Mouse (Mus musculus): Measurements from ENCODE around the gene Fbxl18.
"Not testable (repeated sequence)": the region's sequence is repeated elsewhere in the genome, so short reads cannot be mapped to it uniquely, and the experiment has no call there.

Fbxl18 gene

DNA sequence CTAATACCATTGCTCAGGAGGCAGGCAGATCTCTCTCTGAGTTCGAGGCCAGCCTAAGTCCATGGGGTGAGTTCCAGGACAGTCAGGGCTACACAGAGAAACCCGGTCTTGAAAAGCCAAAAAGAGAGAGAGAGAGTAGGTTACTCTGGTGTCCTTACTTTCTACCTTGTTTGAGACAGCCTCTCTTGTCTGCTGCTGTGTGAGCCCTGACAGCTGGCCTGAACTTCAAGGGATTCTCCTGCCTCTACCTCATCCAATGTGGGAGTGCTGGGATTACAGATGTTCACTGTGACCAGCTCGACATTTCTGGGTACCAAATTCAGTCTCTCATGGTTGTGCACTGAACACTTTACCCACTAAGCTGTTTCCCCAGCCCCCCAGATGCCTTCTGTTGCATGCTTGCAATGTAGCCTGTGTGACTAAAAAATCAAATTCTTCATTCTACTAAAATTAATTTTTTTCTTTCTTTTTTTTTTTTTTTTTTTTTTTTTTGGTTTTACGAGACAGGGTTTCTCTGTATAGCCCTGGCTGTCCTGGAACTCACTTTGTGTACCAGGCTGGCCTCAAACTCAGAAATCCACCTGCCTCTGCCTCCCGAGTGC is 4.8 kb upstream of the Fbxl18 start:
- DNase-seq (ENCODE audit: low read depth), result no peak

DNA sequence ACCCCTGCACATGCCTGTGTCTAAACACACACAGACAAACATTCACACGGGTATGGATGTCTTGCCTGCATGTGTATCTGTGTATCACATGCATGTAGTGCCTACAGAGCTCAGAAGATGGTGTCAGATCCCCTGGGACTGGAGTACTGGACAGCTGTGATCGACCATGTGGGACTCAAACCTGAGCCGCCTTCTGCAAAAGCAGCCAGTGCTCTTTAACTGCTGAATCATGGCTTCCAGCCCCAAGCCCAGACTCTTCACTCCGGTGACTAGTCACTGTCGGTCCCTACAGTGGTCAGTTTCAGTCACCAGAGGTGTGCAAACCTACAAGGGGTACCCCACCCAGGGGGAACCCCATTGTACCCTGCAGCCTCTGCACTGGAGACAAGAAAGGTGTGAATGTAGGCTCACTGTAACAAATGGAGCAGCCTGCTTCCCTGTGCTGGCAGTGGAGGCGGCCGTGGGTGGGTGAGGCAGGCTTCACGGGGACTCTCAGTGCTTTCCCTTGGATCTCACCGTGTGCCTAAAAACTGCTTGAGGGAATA is 3.9 kb upstream of the Fbxl18 start:
- peak; percentile 37 for DNase-seq (ENCODE audit: low read depth)

DNA sequence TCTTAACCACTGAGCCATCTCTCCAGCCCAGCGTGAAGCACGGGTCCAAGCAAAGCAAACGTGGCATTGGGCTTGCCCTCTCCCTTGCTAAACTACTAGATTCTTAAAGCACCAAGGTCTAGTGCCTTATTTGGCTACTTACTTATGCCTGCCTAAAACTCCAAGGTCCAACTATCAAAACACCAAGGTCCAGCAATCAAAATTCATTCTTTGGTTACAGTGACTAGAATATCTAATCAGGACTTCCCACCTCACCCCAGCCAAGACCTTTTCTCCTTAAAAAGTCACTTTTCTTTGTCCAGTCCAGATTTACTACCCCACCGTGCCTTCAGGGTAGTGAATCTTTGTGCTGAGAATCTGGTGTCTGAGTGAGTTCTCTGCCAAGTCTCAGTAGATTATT is 3.1 kb upstream of the Fbxl18 start:
- no peak for DNase-seq (ENCODE audit: low read depth)

DNA sequence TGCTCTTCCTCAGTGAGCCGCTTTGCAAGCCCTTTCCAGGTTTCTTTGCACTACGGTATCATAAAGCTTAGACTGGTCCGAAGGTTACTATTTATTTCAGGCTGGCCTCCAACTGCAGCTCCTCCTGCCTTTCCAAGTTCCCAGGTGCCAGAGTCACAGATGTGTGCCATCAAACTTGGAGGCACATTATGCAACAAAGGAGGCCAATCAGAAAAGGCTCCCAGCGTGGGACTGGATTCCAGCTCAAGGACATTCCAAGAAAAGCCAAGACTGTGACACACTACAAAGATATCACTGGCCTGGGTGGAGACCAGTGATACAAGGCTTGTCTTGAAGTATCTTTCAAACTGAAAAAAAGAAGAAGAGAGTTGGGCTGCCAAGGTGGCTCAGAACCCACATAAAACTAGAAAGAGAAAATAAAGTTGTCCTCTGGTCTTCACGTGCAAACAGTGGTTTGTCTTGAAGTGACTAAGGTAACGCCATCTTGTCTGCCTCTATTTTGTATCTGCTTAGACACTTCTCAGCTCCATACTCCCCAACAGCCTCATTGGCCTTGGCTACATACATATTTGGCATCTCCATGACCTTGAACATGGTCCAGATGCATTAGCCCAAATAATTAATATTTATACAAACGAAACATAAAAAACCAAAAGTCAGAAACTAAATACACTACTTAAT is 2.5 kb upstream of the Fbxl18 start:
- DNase-seq (ENCODE audit: low read depth), result no peak

DNA sequence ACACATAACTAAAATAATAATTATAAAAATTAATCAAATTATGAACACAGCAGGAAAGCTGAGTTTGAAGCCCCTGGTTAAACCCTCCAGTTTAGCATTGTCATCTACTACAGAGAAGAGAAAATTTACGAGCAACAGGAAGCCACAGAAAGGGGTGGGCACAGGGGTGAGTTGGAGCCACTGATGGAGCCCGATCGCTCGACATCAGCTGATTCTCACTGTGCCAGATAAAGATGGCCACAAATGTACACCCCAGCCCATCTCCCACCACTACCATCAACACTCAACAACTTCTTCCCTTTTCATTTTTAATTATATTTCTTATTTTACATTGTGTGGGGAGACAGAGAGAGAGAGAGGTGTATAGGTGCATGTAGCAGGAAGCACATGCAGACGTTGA is 1.5 kb upstream of the Fbxl18 start:
- peak; percentile 59 for DNase-seq (ENCODE audit: low read depth)

DNA sequence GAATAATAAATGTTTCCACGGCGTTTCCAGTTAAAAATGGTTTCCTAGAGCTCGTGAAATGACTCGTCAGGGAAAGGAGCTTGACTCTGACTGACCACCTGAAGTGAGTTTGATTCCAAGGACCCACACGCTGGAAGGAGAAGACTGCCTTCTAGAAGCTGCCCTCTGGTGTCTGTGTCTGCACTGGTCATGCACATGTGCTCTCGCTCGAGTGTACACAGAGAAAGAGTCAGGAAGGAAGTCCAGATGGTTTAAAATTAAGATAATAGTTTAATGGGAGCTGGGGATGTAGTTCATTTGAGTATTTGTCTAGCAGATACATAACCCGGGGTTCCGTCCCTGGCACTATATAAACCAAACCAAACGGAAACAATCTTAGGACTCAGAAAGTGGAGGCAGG is 971 bp upstream of the Fbxl18 start:
- no peak for DNase-seq (ENCODE audit: low read depth)

DNA sequence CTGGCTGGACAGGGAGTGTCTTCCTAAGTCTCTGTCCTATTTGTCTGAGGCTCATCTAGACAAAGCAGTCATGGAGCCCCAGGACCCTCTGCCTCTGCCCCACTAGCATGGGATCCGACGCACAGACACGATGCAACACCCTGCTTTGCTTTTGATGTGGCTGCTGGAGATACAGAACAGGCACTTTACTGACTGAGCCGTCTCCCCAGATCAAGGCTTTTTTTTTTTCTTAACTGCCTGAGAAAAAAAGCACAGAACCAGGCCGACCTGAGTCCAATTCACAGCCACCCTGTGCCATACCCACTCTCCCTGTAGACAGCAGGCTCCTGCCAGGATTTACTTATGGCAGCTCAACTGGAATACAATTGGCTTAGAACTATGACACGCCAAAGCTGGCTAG is 3.8 kb downstream of the Fbxl18 start:
- DNase-seq (ENCODE audit: low read depth), result peak; percentile 77

DNA sequence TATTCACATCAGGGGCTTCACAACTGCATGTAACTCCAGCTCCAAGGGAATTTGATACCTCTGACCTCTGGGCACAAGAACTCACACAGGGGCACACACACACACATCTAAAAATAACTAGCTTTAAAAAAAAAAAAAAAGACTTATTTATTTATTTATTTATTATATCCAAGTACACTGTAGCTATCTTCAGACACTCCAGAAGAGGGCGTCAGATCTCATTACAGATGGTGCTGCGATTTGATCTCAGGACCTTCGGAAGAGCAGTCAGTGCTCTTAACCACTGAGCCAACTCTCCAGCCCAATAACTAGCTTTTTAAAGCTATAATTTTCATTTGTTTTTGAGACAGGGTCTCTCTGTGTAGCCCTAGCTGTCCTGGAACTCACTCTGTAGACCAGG is 7.7 kb downstream of the Fbxl18 start:
- DNase-seq (ENCODE audit: low read depth), result not testable (repeated sequence)

DNA sequence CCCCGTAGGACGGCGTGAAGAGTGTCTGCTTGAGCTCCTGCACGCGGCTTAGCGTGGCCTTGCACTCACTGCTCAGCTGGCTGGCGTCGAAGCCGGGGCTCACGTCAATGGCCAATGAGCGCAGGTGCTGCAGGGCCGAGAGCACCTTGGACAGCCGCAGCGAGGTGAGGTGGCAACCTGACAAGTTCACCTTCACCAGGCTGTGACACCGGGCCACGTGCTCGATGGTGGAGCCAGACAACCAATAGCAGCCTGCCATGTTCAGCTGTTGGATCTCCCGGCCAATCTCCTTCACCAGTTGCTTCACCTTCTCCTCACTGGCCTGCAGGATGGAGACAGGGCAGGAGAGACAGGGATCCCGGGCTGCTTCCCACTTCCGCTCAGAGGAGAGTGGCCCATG is 8.5 kb downstream of the Fbxl18 start:
- DNase-seq (ENCODE audit: low read depth), result no peak

DNA sequence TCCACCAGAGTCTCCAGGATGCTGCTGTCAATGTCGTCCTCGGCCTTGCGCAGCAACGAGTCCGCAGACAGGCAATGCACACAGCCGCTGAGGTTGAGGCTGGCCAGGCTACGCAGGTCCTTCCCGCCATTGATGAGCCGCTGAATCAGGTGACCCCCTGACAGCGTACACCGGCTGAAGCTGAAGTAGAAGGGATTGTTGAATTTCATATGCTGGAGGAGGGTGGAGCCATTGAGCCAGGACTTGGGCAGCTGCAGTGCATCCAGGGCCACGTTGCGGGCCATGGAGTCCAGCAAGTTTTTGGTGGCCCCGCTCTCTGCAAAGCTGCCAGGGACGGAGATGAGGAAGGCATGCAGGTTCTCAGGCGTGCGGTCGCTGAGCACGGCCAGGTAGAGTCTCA is 9.0 kb downstream of the Fbxl18 start:
- DNase-seq (ENCODE audit: low read depth), result no peak

DNA sequence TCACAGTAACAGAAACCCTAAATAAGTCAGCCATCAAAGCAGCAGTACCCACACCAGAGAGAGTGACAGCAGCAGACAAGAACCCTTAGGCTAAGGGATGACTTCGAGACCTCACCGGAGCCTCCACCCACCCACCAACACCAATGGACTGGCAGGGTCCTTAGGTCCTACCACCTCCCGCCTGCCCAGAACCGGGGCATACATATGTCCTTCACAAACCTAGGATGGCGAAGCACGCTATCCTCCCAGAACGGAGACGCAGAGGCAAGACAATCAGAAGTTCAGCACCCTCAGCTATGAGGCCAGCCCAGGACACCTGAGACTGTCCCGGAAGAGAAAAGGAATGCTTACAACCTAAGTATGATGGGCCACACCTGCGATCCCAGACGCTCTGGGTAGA is 12.8 kb downstream of the Fbxl18 start:
- no peak for DNase-seq (ENCODE audit: low read depth)

DNA sequence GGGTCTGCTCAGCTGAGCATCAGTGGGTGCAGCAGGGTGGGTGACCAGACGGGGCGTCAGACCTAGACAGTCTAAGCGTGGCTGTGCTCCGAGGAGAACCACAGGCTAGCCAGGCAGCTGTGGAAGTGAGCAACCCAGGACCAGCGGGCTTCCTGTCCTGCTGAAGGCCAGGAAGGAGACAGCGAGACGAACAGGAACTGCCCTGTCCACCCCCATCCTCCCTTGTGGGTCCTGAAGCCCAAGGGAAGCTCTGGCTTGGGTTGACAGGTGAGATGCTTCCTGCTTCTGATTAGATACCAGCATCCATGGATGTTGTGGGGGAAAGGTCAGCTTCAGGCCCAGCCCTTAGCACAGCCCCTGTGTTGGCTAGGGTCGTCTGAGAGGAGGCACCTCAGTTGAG is 13.3 kb downstream of the Fbxl18 start:
- DNase-seq (ENCODE audit: low read depth), result no peak

DNA sequence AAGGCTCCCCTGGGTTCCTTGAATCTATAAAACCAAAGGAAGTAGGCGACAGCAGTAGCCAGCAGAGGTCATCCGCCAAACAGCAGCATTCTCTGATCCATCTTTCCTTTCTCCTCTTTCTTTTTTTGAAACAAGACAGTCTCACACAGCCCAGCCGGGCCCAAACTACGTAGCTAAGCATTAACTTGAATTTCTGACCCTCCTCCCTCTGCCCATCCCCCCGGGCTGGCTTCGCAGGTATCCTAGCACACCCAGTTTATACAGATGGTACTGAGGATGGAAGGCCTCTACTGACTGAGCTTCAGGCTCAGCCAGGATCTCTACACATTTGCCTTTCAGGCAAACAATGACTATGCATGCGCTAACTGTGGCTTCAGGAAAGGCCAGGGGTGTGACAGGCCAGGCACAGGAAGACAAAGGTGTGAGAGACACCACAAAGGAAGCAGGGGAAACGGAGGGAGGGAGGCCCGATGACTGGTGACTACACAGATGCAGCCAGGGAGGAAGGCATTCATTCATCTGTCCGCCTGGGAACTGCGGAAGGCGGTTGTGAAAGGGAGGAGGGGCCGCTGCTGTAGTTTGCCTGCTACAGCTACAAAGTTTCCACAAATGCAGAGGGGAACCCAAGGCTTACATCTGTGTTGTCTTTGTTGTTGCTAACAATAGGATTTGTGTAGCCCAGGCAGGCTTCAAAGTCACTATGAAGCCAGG is 14.3 kb downstream of the Fbxl18 start:
- peak; percentile 61 for DNase-seq (ENCODE audit: low read depth)

DNA sequence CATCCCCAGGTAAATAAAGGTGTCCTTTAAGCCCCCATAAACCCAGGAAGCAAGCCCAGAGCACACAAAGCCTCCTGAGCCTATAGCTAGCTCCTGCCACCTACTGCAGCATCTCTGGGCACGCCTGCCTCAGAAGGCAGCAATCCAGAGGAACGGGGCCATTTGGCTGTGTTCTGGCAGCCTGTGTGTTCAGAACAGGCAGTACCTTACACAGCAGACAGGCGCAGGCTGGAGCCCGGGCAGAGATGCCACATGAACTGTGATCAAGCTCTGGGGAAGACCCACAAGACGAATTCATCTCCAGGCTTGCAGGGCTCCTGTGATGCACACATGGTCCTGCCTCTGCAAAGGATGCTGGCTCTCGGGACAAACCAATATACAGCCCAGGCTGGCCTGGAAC is 15.0 kb downstream of the Fbxl18 start:
- no peak for DNase-seq (ENCODE audit: low read depth)

DNA sequence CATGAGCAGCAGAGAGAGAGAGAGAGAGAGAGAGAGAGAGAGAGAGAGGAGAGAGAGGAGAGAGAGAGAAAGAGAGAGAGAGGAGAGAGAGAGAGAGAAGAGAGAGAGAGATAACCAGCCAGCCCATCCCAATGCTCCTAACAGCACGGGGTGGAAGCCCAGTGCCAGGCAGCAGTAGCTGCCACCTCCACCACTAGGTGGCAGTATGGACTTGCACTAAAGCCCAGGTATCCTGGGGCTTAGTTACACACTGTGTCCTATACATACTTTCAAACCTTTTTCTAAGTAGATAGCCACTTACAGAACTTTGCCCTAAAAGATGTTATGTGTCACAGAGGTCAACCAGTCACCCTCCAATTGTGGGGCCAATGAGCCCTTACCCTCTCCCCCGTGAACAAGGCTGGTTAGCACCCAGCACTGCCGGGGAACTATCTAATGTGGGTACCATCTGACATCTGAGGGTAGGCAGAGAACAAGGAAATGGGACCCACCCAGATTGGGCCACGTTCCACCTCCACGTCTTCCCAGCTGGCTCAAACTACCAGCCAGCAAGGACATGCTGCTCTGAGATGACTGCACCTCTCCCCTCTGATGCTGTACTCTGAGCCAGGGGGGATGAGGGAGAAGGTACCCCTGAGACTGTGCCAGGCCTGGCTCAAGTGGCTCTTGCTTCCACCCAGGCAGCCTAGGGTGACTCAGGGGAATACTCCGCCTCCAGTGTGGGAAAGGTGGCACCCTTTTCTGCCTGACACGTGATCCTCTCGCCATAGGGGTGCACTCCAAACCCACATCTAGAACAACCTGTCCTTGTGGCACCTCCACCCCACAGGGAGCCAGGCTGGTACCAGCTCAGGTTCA is 15.7 kb downstream of the Fbxl18 start:
- DNase-seq (ENCODE audit: low read depth), result peak; percentile 95

DNA sequence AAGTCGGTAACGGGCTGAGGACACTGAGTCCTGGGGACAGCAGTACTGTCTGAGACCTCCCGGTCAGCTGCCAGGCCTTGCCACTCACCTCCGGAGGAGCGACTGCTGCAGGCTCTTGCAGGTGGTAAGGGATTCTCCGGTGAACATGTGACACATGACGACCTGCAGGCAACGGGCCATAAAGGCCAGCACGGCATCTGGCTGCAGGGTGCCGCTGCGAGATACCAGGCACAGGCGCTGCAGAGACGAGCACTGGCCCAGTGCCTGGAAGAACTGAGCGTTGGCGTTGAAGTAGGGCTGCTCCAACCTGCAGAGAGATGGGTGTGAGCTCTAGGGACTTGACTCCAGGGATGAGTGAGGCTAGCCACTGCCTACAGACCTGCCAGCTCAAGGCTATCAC is 16.7 kb downstream of the Fbxl18 start:
- no peak for DNase-seq (ENCODE audit: low read depth)

DNA sequence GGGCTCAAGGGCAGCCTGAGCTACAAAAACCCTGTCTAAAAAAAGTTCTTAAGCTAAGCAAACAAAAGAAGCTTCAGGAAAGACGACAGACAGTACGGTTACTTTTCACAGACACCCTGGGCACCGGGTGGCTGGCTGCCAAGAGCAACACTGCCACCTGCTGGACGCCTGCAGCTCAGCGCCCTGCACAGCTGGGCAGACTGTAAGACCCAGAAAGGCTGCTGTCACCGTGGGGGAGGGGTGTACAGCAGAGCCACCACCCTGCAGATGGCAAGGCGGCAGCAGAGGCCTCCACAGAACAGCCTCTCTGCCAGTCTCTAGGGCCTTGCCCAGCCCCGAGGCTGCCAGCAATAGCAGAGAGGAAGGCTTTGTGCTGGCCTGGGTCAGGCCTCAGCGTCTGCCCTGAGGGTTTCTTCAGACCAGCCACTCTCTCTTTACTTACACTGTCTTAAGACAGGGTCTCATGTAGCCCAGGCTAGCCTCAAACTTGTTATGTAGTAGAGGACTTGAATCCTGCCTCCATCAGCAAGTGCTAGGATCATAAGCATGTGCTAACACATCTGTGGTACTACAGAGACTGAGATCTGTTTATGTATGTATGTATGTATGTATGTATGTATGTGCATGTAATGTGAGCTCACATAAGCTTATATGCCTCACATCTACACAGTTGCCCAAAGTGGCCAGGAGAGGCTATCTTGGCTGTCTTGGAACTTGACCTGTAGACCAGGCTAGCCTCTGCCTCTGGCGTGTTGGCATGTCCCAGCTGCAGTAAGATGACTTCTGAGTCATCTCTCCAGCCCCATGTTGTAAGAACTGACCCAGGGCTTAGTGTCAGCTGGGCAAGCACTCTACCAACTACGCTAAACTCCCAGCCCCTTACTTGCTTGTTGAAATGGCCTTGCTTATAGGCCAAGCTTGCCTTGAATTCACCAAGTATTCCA is 17.6 kb downstream of the Fbxl18 start:
- peak; percentile 90 for DNase-seq (ENCODE audit: low read depth)

DNA sequence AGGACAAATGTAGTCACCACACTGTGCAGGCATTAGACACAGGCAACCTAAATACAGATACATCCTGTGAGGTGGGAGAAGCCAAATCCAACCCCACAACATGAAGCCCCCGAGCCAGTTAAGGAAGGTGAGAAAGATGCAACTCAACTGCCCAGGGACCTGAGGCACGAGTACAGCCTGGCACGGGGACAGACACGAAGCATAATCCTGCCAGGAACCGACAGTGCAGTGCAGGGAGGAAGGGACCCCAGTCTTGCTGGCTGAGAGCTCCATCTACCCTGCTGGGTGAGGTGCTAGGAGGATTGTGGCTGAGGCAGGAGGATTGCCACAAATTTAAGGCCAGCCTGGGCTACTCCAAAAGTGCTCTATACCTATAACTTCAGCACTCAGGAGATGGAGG is 18.3 kb downstream of the Fbxl18 start:
- DNase-seq (ENCODE audit: low read depth), result no peak

DNA sequence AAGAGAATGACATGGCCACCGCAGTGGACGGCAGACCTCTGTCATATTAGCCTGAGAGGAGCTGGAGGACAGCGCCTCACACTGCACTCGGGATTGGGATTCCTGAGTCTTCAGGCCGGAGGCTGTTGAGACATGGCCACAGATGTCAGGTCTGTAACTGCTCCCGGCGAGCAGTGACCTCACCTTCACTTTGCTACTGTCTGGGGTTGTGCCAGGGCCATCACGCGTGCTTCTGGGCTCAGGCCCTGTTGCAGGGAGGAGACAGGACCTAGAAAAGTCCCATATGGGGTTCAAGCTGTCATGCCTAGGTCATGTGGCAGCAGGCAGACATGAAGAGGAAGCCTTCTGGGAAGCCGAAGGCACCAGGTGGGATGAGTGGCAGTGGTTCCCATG is 19.7 kb downstream of the Fbxl18 start:
- DNase-seq (ENCODE audit: low read depth), result no peak

DNA sequence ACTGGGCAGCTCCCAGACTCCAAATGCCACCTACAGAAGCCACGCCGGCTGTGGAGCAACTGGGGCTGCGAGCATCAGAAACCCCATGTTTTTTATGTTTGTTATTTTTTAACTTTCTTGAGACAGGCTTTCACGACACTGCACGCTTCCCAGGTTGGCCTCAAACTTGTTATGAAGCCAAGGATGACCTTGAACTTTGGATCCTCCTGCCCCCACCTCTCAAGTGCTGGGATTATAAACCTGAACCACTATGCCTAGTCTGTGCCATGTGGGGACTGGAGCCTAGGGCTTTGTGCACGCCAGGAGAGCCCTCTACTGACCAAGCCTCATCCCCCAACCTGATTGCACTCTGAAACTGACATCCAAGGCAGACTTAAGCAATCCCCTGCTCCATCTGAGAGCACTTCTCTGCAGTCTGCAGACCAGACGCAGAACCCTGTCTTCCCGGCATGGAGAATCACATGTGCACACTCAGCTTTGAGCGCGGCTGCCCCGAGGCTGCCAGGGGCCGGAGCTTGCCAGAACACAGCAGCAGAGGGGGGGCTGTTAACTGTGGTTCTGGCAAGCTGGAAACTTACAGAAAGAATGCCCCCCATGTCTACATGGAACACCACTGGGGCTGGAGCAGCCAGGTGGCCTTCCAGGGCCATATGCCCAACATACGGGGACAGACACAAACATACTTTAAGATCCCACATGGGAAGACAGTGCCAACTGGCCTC is 20.3 kb downstream of the Fbxl18 start:
- no peak for DNase-seq (ENCODE audit: low read depth)

DNA sequence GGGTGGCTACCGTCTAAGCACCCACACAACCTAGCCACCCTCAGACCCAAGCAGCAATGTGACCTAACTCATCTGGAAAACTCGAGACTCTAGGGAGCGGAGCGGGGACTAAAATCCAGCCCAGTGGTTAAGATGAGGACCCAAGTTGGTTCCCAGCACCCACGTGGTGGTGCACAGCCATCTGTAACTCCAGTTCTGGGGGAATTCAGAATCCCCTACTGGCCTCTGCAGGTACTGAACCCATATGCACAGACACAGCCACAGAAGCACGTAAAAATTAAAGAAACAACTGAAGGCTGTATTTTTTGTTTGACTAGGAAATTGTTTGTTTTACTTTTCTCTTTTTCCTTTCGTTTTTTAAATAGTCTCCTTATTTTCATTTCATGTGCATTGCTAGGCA is 21.5 kb downstream of the Fbxl18 start:
- no peak for DNase-seq (ENCODE audit: low read depth)

Measured in naive thymus-derived CD4-positive, alpha-beta T cell, adult 2 months (primary cell).